In genomic region chr12:112226656-112227055, GRCm38 (mm10) we compare ENCODE assay signal across 17 mouse cellular contexts.
"Had no signal": no experiment of that assay in that cellular context is flagged by ENCODE, and none has a peak within 500 bp of the region (broad histone marks: within the 10 kb centered on the region; RNA-seq: fewer than 3 reads in every experiment).

No protein-coding gene starts in this region.

- DNase-seq: lung, adult 2 months; lung, postnatal 14 days; lung, postnatal 36 days; right cerebral cortex, postnatal 14 days; thymus, adult 2 months; thymus, postnatal 25 days; thymus, postnatal 4 days had no signal

- H3K4me2 ChIP-seq: lung, embryonic 15.5 days; midbrain, embryonic 11.5 days; midbrain, embryonic 13.5 days; midbrain, embryonic 15.5 days; neural tube, embryonic 12.5 days; stomach, embryonic 15.5 days had no signal

- H3K4me3 ChIP-seq: lung, embryonic 15.5 days; megakaryocyte, embryonic 14.5 days; midbrain, embryonic 13.5 days; midbrain, embryonic 15.5 days; neural tube, embryonic 12.5 days; stomach, embryonic 15.5 days had no signal

- ATAC-seq: lung, postnatal 0 days; midbrain, embryonic 13.5 days; midbrain, embryonic 15.5 days had no signal

- H3K9me3 ChIP-seq: lung, embryonic 15.5 days; megakaryocyte, embryonic 14.5 days; midbrain, embryonic 13.5 days; midbrain, embryonic 15.5 days; neural tube, embryonic 12.5 days; stomach, embryonic 15.5 days had no signal

- H3K27me3 ChIP-seq: midbrain, embryonic 15.5 days; stomach, embryonic 15.5 days had no signal

- H3K36me3 ChIP-seq: lung, embryonic 15.5 days; midbrain, embryonic 13.5 days; midbrain, embryonic 15.5 days; neural tube, embryonic 12.5 days; stomach, embryonic 15.5 days had no signal

- H3K4me1 ChIP-seq: lung, embryonic 15.5 days; stomach, embryonic 15.5 days had no signal

- H3K27ac ChIP-seq: lung, embryonic 15.5 days; macrophage; midbrain, embryonic 13.5 days; midbrain, embryonic 15.5 days; neural tube, embryonic 12.5 days; stomach, embryonic 15.5 days; stomach, postnatal 0 days had no signal

- H3K9ac ChIP-seq: lung, embryonic 15.5 days; midbrain, embryonic 13.5 days; midbrain, embryonic 15.5 days; neural tube, embryonic 12.5 days; stomach, embryonic 15.5 days had no signal
